Mouse (Mus musculus): ENCODE measurements around the gene 1700030K09Rik. TPM values are rescaled to one million over a fixed set of nuclear protein-coding genes. Genes with fewer than 3 reads are reported as not detected.

The 1700030K09Rik gene
- total RNA-seq (2015; ENCODE audit: low replicate concordance) (0.38 and 0.63 TPM in 2 replicates), total RNA-seq (2017; ENCODE audit: low replicate concordance) (0.60 and 2.4 TPM in 2 replicates)

DNA sequence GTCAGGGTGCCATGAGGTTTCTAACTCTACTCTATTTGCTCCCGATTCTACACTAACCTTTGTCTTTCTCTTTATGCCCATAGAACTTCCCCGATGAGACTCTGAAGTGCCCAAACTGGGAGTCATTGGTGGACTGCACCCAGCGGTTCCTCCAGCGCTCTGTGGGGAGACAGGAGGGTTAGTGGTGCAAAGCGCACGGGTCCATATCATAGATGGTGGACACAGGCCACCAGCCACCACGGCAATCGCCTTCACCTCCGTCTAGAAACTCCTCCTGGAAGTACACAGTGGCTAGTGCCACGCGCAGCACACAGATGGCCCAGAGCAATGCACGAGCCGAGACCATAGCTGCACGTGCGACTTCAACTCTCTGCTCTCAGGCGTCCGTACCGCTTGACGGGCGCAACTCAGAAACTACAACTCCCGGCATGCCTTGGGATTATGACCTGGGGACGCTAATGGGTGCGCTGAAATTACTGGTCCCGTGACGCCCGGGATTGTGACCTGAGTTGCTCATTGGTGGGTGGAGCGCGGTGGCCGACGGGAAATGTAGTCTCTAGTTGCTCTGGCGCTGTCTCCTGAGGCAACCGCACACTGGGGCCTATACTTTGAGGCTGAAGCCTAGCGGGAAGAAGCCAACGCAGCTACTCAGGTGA, at the start of gene 1700030K09Rik, which contains the start of gene Calr3:
Gene 1700030K09Rik, plus strand, starts transcription at position 543 of the 656 bp plus-strand sequence.
Gene Calr3, minus strand, starts transcription at position 533 of the 656 bp plus-strand sequence.
- ATAC-seq (replicated peaks; ENCODE audit: low FRiP score, poor library complexity, severe bottlenecking) = peak; percentile 100

- no peak for ATAC-seq (replicated peaks; ENCODE audit: low FRiP score, poor library complexity, severe bottlenecking)
Observed at GRCm38 (mm10) chr8:72401381-72401780, 42.3 kb upstream of the 1700030K09Rik start.

DNA sequence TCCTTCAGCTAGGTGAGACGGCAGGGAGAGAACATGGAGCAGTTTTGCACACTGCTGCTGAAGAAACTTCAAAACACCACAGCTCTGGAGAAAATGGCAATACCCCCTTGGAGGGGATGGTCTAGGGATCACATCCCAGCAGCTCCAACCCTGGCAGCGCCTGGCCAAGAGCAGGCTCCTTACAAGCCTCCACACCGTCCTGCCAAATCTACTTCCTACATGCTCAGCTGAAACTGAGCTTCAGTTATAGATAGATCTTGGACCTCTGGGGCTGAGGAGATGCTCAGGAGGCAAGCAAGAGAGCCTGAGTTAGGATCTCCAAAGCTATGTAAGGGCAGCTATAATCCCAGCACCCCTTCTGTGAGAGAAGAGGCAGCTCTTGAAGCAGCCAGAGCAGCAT, 40.7 kb upstream of the 1700030K09Rik start:
- no peak for ATAC-seq (replicated peaks; ENCODE audit: low FRiP score, poor library complexity, severe bottlenecking)

DNA sequence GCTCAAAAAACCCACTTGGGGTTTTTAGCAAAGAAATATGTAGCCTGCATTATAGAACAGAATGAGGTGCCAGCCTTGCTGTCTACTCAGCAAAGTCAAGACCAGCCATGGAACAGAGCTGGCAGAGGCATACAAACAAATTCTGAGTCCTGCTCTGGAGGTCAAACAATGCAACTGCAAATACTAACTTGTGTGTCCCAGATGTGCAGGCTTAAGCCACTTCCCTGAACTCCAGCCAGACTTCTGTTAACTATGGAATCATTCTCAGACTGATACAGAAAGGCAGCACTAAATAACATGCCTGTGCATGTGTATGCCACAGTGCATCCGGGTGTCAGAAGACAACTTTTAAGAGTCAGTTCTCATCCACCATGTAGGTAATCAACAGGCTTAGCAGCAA, 35.8 kb upstream of the 1700030K09Rik start:
- no peak for ATAC-seq (replicated peaks; ENCODE audit: low FRiP score, poor library complexity, severe bottlenecking)

GRCm38 (mm10) chr8:72409443-72409842, 34.2 kb upstream of the 1700030K09Rik start:
- no peak for ATAC-seq (replicated peaks; ENCODE audit: low FRiP score, poor library complexity, severe bottlenecking)

GRCm38 (mm10) chr8:72413839-72414238, 29.8 kb upstream of the 1700030K09Rik start:
- peak; percentile 89 for ATAC-seq (replicated peaks; ENCODE audit: low FRiP score, poor library complexity, severe bottlenecking)

DNA sequence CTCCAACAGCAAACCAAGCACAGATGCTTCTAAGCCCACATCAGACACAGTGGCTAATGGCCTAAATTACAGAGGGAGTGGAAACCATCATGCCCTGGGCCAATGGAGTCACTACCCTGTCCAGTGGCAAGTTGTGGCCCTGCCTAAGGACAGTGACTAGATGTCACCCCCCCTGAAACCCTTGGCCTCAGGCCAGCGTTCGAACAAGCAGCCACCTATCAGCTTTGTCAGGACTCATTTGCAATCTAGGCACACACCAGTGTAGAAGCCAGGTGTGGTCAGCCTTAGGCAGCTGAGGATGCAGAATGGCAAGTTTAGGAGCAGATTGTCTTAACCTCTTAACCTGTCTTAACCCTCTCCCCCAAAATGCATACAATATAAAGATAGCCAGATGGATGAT, 28.4 kb upstream of the 1700030K09Rik start:
- peak; percentile 42 for ATAC-seq (replicated peaks; ENCODE audit: low FRiP score, poor library complexity, severe bottlenecking)

DNA sequence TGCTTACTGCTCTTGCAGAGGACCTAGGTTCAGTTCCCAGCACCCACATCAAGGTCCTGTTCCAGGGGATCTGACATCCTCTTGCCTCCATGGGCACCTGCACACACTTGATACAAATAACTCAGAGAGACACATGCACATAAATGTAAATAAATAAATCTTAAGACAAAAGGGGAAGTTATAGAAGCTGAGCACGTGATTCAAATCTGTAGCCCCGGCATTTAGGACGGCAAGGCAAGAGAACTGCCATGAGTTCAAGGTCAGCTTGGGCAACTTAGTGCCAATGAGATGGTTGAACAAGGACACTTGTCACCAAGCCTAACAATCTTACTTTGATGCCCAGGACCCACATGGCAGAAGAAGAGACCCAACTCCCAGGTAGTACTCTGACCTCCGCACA, 25.6 kb upstream of the 1700030K09Rik start:
- ATAC-seq (replicated peaks; ENCODE audit: low FRiP score, poor library complexity, severe bottlenecking) = no peak

DNA sequence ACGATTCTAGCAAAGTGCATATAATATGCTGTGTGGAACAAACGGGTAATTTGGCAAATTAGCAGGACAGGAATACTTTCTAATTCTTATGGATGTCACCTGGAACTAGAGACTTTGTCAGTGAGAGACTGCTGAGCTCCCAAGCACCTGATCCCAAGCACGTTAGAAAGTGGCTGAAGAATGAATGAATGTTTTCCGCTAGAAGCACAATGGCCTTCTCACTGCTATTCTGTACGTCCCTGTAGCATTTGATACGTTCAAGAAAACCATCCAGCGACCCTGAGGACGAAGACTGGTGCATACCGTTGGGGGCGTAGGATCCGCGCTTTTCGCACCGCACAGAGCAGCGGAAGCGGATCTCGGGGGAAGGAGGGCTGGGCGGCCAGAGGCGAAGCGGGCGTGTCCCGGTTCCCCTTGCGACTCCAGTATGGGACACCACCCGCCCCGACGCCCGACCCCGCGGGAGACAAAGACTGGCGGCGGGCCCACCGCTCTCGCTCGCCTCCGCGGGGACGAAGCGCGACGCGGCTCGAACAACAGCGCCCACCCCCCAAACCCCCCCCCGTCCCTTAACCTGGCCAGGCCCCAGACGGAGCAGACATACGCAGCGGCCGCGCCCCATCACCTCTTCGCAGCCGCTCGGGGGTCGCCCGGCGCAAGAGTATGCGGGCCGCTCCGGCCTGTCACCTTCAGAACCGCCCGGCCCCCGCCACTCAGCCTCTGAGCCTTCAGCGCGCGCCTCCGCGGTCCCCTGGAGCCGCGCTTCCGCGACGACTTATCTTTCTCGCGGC, 22.9 kb upstream of the 1700030K09Rik start:
- peak; percentile 44; the same call in 1 of the 2 replicates for ATAC-seq (replicated peaks; ENCODE audit: low FRiP score, poor library complexity, severe bottlenecking)

GRCm38 (mm10) chr8:72421362-72422335, 22.0 kb upstream of the 1700030K09Rik start, which contains the start of gene Eps15l1:
TSS of gene Eps15l1 (minus strand) at chr8:72421460.
- peak; percentile 90 for ATAC-seq (replicated peaks; ENCODE audit: low FRiP score, poor library complexity, severe bottlenecking)

- ATAC-seq (replicated peaks; ENCODE audit: low FRiP score, poor library complexity, severe bottlenecking) = no peak
Observed at GRCm38 (mm10) chr8:72422926-72423325, 20.8 kb upstream of the 1700030K09Rik start.

DNA sequence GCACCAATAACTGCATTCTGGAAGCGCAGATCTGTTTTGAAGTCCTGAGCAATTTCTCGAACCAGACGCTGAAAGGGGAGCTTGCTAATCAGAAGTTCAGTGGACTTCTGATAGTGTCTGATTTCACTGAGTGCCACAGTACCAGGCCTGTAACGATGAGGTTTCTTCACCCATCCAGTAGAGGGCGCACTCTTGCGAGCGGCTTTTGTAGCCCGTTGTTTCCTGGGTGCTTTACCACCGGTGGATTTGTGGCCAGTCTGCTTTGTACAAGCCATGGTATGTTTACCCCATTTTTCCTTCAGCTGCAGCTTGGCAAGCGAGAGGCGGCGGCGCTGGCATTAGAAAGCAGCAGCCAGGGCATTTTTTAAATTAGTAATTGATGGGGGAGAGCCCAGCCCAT, 14.0 kb upstream of the 1700030K09Rik start:
- ATAC-seq (replicated peaks; ENCODE audit: low FRiP score, poor library complexity, severe bottlenecking) = no peak

DNA sequence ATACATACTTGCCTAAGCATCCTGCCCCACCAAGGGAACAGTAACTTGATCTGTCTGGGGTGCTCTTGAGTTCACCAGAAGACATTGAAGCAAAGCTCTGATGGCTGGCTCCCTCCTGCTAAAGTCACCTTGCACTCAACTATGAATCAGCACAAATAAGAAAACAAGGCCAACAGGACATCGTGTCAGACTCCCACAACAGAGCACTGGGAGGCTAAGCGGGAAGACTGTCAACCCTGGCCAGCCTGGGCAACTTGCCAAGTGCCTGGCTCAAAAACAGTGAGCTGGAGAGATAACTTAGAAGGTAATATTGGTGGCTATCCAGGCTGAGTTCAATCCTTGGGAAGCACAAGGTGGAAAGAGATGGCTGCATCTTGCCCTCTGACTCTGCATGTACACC, 8.7 kb upstream of the 1700030K09Rik start:
- peak; percentile 86 for ATAC-seq (replicated peaks; ENCODE audit: low FRiP score, poor library complexity, severe bottlenecking)

DNA sequence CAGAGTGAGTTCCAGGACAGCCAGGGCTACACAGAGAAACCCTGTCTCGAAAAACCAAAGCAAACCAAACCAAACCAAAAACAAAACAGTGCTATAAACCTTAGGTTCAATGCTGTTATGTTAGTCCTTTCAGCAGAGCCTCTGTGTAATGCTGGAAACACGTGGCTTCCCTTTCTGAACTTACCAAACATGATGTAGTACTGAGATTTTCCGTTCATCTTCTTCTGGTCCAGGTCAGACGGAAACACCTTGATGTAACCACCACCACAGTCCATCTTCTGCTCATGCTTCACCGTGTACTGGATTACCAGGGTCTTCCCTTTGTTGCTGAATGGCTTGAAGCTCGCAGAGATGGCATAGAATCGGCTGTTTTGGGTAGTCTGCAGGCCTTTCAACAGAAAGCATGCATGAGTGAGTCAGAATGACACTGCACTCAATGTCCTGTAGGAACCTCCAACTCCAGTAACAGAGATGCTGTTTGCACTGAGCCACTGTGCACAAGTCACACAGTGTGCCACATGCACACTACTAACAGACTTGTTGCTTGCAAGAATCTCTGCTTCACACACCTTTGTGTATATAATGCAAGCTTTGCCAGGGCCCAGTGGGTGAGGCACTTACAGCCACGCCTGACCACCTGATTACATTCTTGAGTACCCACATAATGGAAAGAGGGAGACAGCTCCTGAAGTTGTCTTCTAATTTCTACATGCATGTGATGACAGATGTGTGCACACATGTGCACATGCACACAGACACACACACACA, 5.2 kb upstream of the 1700030K09Rik start:
- ATAC-seq (replicated peaks; ENCODE audit: low FRiP score, poor library complexity, severe bottlenecking) = no peak

DNA sequence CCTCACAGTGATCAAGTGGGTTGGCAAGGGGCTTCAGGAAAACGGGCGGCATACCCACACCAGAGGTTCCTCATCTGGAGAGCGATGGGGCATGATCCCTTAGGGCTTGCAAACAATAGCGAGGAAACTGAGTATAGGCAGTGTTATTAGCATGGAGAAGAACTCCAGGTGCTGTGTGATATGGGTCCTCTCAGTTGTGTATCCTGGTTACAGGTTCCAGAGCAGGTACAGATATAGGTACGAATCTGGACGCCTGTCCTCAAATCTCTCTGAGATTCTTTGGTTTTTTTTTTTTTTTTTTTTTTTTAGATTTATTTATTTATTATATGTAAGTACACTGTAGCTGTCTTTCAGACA, 292 bp downstream of the 1700030K09Rik start:
- no peak for ATAC-seq (replicated peaks; ENCODE audit: low FRiP score, poor library complexity, severe bottlenecking)

DNA sequence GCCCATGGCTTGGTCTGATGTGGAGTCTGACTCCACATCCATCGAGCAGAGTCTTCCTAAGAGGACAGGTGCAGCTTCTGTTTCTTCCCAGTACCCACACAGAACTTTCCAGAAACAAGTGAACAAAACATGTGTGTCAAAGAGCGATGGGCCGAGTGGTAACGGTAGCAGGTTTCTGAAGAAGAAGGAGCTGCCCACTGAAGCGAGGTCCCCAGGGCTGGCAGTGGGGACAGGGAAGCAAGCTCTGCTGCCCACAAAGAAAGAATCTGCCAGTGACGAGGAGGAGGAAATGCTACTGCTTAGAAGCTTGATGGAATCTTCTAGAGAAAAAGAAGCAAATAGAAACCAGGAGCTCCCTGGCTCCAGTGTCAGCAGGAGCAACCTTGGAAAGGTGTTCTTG, 1.4 kb downstream of the 1700030K09Rik start:
- ATAC-seq (replicated peaks; ENCODE audit: low FRiP score, poor library complexity, severe bottlenecking) = no peak

- no peak for ATAC-seq (replicated peaks; ENCODE audit: low FRiP score, poor library complexity, severe bottlenecking)
Observed at GRCm38 (mm10) chr8:72451516-72451915, 7.8 kb downstream of the 1700030K09Rik start.

- ATAC-seq (replicated peaks; ENCODE audit: low FRiP score, poor library complexity, severe bottlenecking) = no peak
Observed at GRCm38 (mm10) chr8:72453904-72454303, 10.2 kb downstream of the 1700030K09Rik start.

DNA sequence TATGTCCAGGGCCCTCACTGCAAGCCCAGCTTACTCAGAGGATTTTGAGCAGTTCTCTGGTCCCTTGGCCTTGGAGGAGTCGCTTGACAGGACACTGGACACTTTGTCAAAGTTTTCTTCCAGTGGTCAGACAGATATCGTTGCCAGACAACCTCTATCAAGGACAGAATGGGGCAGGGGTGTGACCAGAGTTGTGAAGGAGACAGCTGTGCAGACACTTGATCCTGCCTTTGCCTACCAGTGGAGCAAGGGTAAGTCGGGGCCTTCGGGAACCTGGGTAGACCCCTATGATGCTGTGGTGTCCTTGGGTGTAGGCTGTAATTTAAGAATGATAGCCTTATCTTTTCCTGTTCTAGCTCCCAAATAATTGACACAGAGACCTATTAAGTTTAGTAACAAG, 11.6 kb downstream of the 1700030K09Rik start:
- ATAC-seq (replicated peaks; ENCODE audit: low FRiP score, poor library complexity, severe bottlenecking) = no peak
